Mouse (Mus musculus) cerebellum, adult 11-12 months (tissue): ENCODE results near the gene Ttll2.
"Not testable (repeated sequence)": the region's sequence is repeated elsewhere in the genome, so short reads cannot be mapped to it uniquely, and the experiment has no call there.

Experiments used
- DNase-seq: peaks from one replicate; pipeline ENCODE4 v3.0.0; 2022

Ttll2 gene

DNA sequence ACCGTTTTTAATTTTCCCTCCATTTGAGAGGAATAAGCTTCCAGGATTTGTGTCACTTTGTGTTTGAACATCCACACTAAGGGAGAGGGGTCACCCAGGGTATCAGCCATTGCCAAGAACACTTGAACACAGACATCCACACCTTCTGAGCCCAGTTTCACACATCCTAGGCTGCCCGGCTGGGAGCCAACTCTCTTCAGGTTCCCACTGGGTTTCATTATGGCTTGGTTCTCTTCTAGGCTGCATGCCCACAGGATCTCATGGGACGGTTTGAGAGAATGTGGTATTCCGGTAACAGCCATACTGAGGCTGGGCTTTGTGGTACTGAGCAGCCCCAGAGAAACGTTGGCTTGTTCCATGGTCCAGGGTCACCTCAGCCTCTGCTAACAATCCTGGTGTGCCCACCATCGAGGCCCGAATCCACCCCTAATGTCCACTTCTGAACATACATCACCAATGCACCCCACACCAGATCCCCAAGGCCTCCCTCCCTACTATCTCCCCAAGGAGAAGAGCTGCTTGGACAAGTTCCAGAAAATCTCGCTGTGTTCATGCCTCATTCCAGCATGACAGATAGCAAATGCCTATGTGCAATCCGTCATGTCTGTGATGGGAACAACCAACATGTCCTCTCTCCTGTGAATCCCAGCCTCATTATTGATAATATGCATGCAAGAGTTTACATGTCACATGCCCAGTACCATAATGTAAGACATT, 8.4 kb upstream of the Ttll2 start:
- DNase-seq = peak; percentile 78

- DNase-seq = not testable (repeated sequence)
Observed at GRCm38 (mm10) chr17:7359806-7360205, 7.3 kb upstream of the Ttll2 start.

DNA sequence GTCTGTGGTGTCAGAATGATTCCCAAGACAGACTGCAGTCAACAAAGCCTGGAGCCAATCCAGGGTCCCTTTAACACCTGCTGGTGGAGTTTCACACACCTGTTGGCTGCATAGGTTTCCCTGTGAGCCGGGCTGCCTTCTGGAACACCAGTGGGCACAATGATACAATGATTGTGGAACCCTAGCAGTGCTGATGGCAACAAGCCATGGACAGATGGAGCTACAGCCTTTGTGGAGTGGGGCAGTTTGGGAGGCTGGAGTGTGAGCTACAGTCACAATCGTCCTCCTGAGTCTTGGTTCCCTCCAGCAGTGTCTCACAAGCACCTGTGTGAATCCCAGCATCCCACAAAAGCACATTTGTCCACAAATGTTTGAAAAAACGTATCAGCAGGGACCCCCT, 3.7 kb downstream of the Ttll2 start:
- DNase-seq = peak; percentile 20

DNA sequence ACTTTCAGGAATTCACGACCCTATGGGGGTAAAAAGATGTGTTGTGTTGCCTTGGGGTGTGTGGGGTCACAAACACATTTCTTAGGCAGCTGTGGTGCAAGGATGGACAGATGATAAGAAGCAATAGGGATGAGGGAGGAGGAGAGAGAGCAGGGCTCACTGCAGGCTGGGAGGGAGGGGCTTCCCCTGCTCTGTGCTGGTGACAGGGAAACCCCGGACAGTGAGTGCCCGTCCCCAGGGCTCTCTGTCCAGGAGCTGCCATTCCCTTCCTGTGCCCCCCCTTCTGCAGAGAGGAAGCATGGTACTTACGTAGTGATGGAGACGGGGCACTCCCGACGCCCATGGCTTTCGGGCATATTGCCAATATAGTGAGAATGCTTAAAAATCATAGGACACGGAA, 15.1 kb downstream of the Ttll2 start:
- DNase-seq = not testable (repeated sequence)

GRCm38 (mm10) chr17:7332745-7333144, 19.8 kb downstream of the Ttll2 start:
- DNase-seq = not testable (repeated sequence)

DNA sequence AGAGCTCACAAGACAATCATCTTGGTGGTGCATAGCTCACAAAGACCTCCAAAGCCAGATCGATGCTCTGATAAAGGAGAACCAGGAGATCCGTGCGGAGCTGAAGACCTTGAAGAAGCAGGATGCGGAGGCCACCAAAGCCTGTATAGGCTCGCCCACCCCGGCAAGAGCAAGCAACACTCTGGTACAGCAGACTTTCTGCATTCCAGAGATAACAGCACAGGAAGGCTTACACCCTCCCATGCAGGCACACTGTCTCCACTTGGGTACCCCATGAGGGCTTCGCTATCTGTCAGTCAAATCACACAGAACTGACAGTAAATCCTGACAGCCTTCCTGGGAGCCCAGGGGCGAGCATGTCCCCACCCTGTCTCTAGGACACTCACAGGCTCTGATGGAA, 26.1 kb downstream of the Ttll2 start:
- not testable (repeated sequence) for DNase-seq

GRCm38 (mm10) chr17:7324346-7324745, 28.1 kb downstream of the Ttll2 start, which contains the start of gene Tcp10a:
TSS of gene Tcp10a (plus strand) at chr17:7324646.
- not testable (repeated sequence) for DNase-seq

GRCm38 (mm10) chr17:7319789-7320188, 32.7 kb downstream of the Ttll2 start:
- not testable (repeated sequence) for DNase-seq

GRCm38 (mm10) chr17:7315693-7316382, 36.7 kb downstream of the Ttll2 start:
- not testable (repeated sequence) for DNase-seq

GRCm38 (mm10) chr17:7306278-7307196, 46.0 kb downstream of the Ttll2 start:
- peak; percentile 23 for DNase-seq
